Mouse (Mus musculus): Measurements from ENCODE around the gene Serpinf1. TPM values are rescaled to one million over a fixed set of nuclear protein-coding genes. Genes with fewer than 3 reads are reported as not detected.
"Not testable (repeated sequence)": the region's sequence is repeated elsewhere in the genome, so short reads cannot be mapped to it uniquely, and the experiment has no call there.

Gene Serpinf1
- polyA plus RNA-seq, 1 experiment from 2014 or later = 19.0 TPM

DNA sequence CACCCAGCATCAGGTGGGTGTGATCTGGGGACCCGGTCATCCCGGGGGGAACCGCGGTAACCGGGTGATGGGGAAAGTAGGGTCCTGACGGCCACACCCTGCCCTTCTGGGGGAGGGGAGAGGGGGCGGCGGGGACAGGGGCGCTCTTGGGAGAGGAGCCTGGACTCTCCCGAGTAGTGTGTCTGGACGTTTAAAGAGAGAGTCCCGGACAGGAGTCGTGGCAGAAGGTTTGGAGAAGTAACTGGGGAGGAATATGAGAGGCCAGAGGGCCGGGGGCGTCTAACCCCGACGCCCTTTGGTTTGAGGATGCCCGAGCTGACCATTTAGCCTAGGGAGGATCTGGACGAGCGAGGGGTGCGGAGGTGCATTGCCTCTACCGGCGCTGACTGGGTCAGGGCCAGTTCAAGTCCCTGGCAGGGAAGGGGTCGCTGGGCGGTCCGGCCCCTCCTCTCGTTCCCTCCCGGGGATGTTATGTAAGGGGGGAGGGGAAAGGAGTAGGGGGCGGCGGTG, 39.3 kb upstream of the Serpinf1 start:
- WGBS = under 1% methylated on average over 27 of the region's 30 CpGs
- H3K9me3 ChIP-seq (replicated peaks) = no peaks in the 10 kb centered on the region; the same call in 1 of the 2 replicates
- ATAC-seq = peak; percentile 44; the same call in 1 of the 2 replicates
- H3K27ac ChIP-seq = peak overlapping the region; percentile 19; the same call in 1 of the 2 replicates
- peaks cover 25% of the 10 kb centered on the region for H3K4me1 ChIP-seq
- H3K4me2 ChIP-seq = peak overlapping the region; percentile 80
- H3K36me3 ChIP-seq (ENCODE audit: poor library complexity, severe bottlenecking) = peaks cover 10% of the 10 kb centered on the region
- H3K9ac ChIP-seq = peak overlapping the region; percentile 71
- H3K27me3 ChIP-seq = no peaks in the 10 kb centered on the region
- peak overlapping the region; percentile 59 for H3K4me3 ChIP-seq

GRCm38 (mm10) chr11:75460844-75461742, 38.6 kb upstream of the Serpinf1 start, which contains the start of gene Tlcd2:
Tlcd2 (plus strand) TSS chr11:75461715.
- WGBS = under 1% methylated on average over 46 of the region's 46 CpGs
- H3K27ac ChIP-seq = peak within 1 kb of the TSS; percentile 87
- no peaks in the 10 kb centered on the region for H3K9me3 ChIP-seq (replicated peaks)
- peak; percentile 96 for ATAC-seq
- H3K27me3 ChIP-seq = no peaks in the 10 kb centered on the region
- H3K4me3 ChIP-seq = peak within 1 kb of the TSS; percentile 59
- H3K36me3 ChIP-seq (ENCODE audit: poor library complexity, severe bottlenecking) = peaks cover 10% of the 10 kb centered on the region
- H3K4me2 ChIP-seq = peak within 1 kb of the TSS; percentile 81
- H3K4me1 ChIP-seq = peaks cover 25% of the 10 kb centered on the region
- H3K9ac ChIP-seq = peak within 1 kb of the TSS; percentile 71

DNA sequence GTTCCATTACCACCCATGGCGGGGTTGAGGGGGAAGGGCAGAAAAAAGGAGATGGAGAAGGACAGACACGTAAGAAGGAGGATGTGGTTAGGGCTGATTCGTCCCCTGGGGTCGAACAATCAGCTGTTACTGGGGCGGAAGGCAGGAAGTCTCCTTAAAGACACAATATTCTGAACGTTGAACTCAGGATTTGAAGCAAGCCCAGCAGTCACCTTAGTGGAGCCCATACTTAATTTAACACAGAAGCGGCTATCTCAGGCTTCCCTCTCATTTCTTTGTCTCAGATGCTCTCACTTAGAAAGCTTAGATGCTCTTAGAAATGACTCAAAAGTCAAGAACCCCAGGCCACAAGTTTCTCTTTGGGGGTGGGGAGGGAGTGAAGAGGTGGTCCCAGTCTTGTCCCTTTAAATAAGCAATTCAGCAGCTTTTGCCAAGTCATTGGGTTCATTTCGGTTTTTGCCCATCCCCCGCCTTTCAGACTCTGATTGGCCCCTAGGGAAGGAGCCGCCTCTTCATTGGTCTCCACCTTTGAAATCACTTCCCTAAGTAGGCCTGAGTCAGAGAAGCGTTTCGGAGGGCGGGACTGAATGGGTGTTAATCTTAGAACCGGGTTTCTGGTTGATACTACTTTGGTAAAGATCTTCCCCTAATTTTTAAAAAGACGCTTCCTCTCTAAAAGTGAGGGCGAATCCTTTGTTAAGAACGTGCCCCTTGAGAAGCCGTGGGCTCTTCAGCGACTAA, 37.8 kb upstream of the Serpinf1 start:
- Histone ChIP-seq H3K27me3 (no peaks in the 10 kb centered on the region), H3K4me3 (peak overlapping the region; percentile 59), H3K4me2 (peak overlapping the region; percentile 81), H3K9me3 (replicated peaks) (no peaks in the 10 kb centered on the region), H3K4me1 (peaks cover 25% of the 10 kb centered on the region), H3K36me3 (ENCODE audit: poor library complexity, severe bottlenecking) (peaks cover 2% of the 10 kb centered on the region; the same call in 1 of the 2 replicates), H3K27ac (peak overlapping the region; percentile 87), H3K9ac (peak overlapping the region; percentile 60)
- WGBS = 4% methylated on average over 19 of the region's 19 CpGs
- ATAC-seq = peak; percentile 50

- ATAC-seq = no peak
- H3K4me3 ChIP-seq = peak overlapping the region; percentile 59
Observed at GRCm38 (mm10) chr11:75459751-75460102, 37.2 kb upstream of the Serpinf1 start.

GRCm38 (mm10) chr11:75459141-75459711, 36.7 kb upstream of the Serpinf1 start:
- H3K4me2 ChIP-seq = peak overlapping the region; percentile 81
- H3K9me3 ChIP-seq (replicated peaks) = no peaks in the 10 kb centered on the region
- H3K9ac ChIP-seq = no peak overlapping the region
- WGBS = 88% methylated on average over 5 of the region's 5 CpGs
- no peak overlapping the region for H3K4me3 ChIP-seq
- H3K27ac ChIP-seq = peak overlapping the region; percentile 87; the same call in 1 of the 2 replicates
- H3K4me1 ChIP-seq = peaks cover 31% of the 10 kb centered on the region
- no peaks in the 10 kb centered on the region for H3K36me3 ChIP-seq (ENCODE audit: poor library complexity, severe bottlenecking)
- ATAC-seq = no peak
- H3K27me3 ChIP-seq = no peaks in the 10 kb centered on the region

More at GRCm38 (mm10) chr11:75459751-75460102, 37.2 kb upstream of the Serpinf1 start:
- peak overlapping the region; percentile 87 for H3K27ac ChIP-seq
- H3K9me3 ChIP-seq (replicated peaks) = no peaks in the 10 kb centered on the region
- WGBS = 21% methylated on average over 5 of the region's 5 CpGs
- H3K9ac ChIP-seq = no peak overlapping the region; the same call in 1 of the 2 replicates
- H3K27me3 ChIP-seq = no peaks in the 10 kb centered on the region
- peaks cover 30% of the 10 kb centered on the region for H3K4me1 ChIP-seq
- H3K4me2 ChIP-seq = peak overlapping the region; percentile 81
- H3K36me3 ChIP-seq (ENCODE audit: poor library complexity, severe bottlenecking) = no peaks in the 10 kb centered on the region

GRCm38 (mm10) chr11:75458628-75459041, 36.1 kb upstream of the Serpinf1 start:
- Histone ChIP-seq H3K9me3 (replicated peaks) (no peaks in the 10 kb centered on the region), H3K27ac (no peak overlapping the region), H3K4me1 (peaks cover 37% of the 10 kb centered on the region), H3K4me2 (no peak overlapping the region), H3K4me3 (no peak overlapping the region), H3K27me3 (0 out of 2 replicates have a peak, but pooled peaks cover 4% of the 10 kb centered on the region), H3K36me3 (ENCODE audit: poor library complexity, severe bottlenecking) (no peaks in the 10 kb centered on the region), H3K9ac (no peak overlapping the region)
- 86% methylated on average over 8 of the region's 8 CpGs for WGBS
- ATAC-seq = no peak

DNA sequence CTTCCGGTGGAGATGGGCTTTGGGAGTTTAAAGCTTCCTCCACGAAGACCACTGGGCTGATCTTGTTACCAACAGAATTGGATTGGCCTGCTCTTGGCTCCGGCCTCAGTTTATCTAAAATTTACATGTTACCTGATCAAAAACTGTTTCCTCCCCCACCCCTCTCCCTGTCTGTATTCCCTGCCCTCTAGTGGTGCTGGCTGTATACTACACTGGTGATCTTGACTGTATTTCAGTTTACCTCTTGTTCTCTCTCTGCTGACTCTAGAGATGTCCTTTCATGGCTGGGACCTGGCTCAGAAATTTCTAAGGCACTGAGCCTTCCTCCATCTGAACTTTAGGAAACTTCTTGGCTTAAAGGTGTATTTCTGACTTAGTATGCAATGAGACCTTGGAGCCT, 35.7 kb upstream of the Serpinf1 start:
- Histone ChIP-seq H3K9ac (no peak overlapping the region), H3K27ac (no peak overlapping the region), H3K36me3 (ENCODE audit: poor library complexity, severe bottlenecking) (no peaks in the 10 kb centered on the region), H3K4me3 (no peak overlapping the region), H3K4me2 (no peak overlapping the region), H3K27me3 (0 out of 2 replicates have a peak, but pooled peaks cover 5% of the 10 kb centered on the region), H3K9me3 (replicated peaks) (no peaks in the 10 kb centered on the region), H3K4me1 (peaks cover 40% of the 10 kb centered on the region)
- ATAC-seq = no peak
- WGBS = 17% methylated on average over 3 of the region's 3 CpGs

DNA sequence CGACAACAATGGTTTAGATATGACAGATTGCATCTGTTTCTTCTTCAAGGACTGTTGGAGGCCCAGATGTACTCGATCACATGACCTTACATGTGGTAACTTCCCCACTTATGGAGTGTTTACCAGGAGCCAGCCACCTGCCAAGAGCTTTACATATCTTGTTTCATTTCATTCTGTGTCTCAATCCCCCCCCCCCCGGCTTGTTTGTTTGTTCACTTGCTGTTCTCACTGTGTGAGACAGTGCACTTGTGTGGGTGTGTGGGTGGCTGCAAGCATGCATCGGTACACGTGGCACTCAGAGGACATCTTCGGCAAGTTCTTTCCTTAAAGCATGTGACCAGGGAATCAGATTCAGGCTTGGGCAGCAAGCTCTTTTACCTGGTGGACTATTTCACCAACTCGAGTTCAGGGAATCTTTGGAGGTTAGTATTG, 34.0 kb upstream of the Serpinf1 start:
- Histone ChIP-seq H3K4me2 (no peak overlapping the region), H3K36me3 (ENCODE audit: poor library complexity, severe bottlenecking) (peaks cover 7% of the 10 kb centered on the region; the same call in 1 of the 2 replicates), H3K27me3 (0 out of 2 replicates have a peak, but pooled peaks cover 5% of the 10 kb centered on the region), H3K9ac (no peak overlapping the region), H3K4me1 (peaks cover 24% of the 10 kb centered on the region), H3K27ac (no peak overlapping the region), H3K9me3 (replicated peaks) (no peaks in the 10 kb centered on the region), H3K4me3 (no peak overlapping the region)
- 91% methylated on average over 7 of the region's 7 CpGs for WGBS
- ATAC-seq = no peak

GRCm38 (mm10) chr11:75455971-75456370, 33.5 kb upstream of the Serpinf1 start:
- peaks cover 24% of the 10 kb centered on the region for H3K4me1 ChIP-seq
- H3K27ac ChIP-seq; H3K36me3 ChIP-seq (ENCODE audit: poor library complexity, severe bottlenecking); H3K9me3 ChIP-seq (replicated peaks); H3K4me3 ChIP-seq; H3K9ac ChIP-seq; ATAC-seq; H3K27me3 ChIP-seq; H3K4me2 ChIP-seq: not testable (repeated sequence)
- WGBS = 91% methylated on average over 2 of the region's 2 CpGs

DNA sequence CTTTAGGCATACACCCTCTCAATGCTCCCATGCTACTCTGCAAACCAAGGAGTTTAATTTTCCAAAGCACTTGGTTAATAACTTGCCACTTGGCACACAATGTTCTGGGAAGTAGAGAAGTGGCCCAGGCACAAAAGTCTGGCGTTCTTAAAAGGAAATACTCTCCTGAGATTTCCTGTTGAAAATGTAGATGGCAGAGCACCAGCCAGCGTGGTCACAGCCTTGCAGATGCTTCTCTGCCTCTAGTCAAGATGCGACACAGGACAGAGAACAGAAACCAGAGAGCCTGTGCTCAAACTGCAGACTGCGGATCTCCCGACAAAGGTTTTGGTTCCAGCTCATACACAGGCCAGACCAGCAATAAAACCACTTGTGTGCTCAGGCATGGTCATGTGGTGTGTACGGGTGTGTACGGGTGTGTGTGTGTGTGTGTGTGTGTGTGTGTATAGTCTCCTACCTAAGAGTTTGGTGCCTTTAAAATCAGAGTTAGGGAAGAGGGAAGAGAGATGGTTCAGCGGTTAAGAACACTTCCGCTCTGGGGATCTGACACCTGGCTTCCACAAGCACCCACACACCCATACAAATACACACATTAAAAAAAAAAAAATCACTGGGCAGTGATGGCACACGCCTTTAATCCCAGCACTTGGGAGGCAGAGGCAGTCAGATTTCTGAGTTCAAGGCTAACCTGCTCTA, 32.7 kb upstream of the Serpinf1 start:
- Histone ChIP-seq H3K4me3 (peak overlapping the region; percentile 57), H3K36me3 (ENCODE audit: poor library complexity, severe bottlenecking) (peaks cover 18% of the 10 kb centered on the region; the same call in 1 of the 2 replicates), H3K4me1 (peaks cover 22% of the 10 kb centered on the region), H3K9me3 (replicated peaks) (no peaks in the 10 kb centered on the region), H3K27me3 (0 out of 2 replicates have a peak, but pooled peaks cover 5% of the 10 kb centered on the region), H3K27ac (no peak overlapping the region), H3K9ac (peak overlapping the region; percentile 76), H3K4me2 (peak overlapping the region; percentile 97)
- no peak for ATAC-seq
- WGBS = 77% methylated on average over 10 of the region's 10 CpGs

Measured in forebrain, embryonic 13.5 days (tissue).